Mouse (Mus musculus) brain, embryonic 14.5 days (tissue): ENCODE measurements around the gene Alx3. TPM values are rescaled to one million over a fixed set of nuclear protein-coding genes. Genes with fewer than 3 reads are reported as not detected.

ENCODE experiments used
- DNase-seq: peaks from one replicate; pipeline ENCODE4 v3.0.0-alpha.2; 2011; ENCODE audit warnings: low read depth
- CTCF ChIP-seq: fragments of 200-500 bp; IDR thresholded peaks from 2 replicates; pipeline ENCODE4 v1.5.1; 2012; ENCODE audit warnings: inconsistent platforms, mild to moderate bottlenecking, moderate library complexity, borderline replicate concordance; ENCODE audit not compliant: insufficient read depth, insufficient read length; ENCODE audit errors: extremely low read depth
- POLR2A ChIP-seq: fragments of 200-500 bp; IDR thresholded peaks from 2 replicates; pipeline ENCODE4 v1.6.1; 2012; ENCODE audit warnings: mild to moderate bottlenecking, inconsistent platforms, borderline replicate concordance; ENCODE audit not compliant: poor library complexity, insufficient read depth, insufficient read length, severe bottlenecking; ENCODE audit errors: extremely low read depth
- polyA plus RNA-seq: library from polyadenylated mRNA; depleted of rRNA; stranded (reverse); fragments of >200 nt; gene quantifications from 2 replicates; pipeline ENCODE4 v1.2.3, GENCODE M21; 2012

The Alx3 gene
- polyA plus RNA-seq, 1 experiment, result 1.2 TPM

GRCm38 (mm10) chr3:107595264-107595937, 570 bp downstream of the Alx3 start:
- TF ChIP-seq CTCF (no peak), POLR2A (no peak)
- DNase-seq, result peak; percentile 32

DNA sequence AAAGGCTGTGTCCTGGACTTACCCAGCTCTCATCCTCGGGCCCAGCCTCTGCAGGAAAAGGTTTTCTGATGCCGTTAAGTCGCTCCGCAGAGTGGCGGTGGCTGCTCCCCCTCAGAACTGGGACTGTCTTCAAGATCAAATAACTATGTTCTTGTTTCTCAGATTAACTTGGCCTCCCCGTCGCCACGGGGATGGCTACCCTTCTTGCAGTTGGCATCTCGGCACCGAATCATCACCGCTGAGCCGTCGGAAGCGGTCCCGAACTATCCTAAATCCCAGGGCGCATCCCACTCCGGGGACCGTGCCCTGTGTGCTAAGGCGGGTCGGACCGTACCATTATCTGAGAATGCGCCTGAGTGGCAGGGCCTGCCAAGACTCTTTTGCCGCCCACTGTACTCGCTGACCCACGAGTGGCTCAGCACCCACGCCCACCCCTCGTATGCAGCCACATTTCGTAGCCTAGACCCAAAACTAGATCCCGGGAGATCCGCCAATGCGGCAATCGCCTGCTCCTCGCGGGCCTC, 1.2 kb downstream of the Alx3 start:
- no peak for TF ChIP-seq POLR2A
- no peak for TF ChIP-seq CTCF
- peak; percentile 65 for DNase-seq

- peak; percentile 72 for DNase-seq
- TF ChIP-seq POLR2A (no peak), CTCF (no peak)
These were observed 1.7 kb downstream of the Alx3 start for GRCm38 (mm10) chr3:107596559-107596958.

GRCm38 (mm10) chr3:107597134-107597533, 2.3 kb downstream of the Alx3 start:
- TF ChIP-seq POLR2A (no peak), CTCF (no peak)
- DNase-seq, result peak; percentile 18

- TF ChIP-seq POLR2A, result no peak
- TF ChIP-seq CTCF, result no peak
- DNase-seq, result no peak
These were observed 3.0 kb downstream of the Alx3 start for GRCm38 (mm10) chr3:107597586-107598389.

DNA sequence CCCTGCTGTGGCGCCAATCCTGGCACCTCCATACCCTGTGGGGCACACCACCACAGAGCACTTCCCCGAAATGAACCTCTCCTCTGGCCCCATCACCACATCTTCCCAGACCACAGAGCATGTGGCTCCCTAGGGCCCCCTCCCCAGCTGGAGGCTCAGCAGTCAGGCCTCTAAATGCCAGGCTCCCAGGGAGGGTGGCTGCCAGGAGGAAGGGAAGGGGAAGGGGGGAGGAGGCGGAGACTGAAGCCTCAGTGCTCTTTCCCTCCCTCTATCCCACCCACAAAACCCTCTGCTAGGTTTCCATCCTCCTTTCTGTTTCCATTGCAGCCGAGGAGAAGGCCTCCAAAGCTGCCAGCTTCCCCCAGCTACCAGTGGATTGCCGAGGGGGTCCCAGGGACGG, 5.3 kb downstream of the Alx3 start:
- DNase-seq, result no peak
- TF ChIP-seq POLR2A, result no peak
- no peak for TF ChIP-seq CTCF

DNA sequence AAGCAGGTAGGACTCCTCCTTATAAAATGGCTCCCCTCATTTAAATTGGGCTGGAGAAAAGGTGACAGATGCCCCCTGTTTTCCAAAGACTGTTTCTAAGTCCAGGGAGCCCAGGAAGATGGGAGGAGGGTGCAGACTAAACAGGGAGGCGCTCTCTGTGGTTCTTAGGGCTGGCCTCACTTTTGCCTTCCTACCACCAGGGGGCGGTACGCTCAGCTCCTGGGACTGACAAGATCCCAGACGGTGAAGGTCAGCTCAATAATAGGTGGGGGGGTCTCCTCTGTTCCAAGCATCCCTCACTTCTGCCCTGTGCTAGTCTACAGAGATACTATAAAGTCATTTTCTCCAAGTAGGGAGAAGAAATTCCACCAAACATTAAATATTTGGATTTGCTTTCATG, 10.5 kb downstream of the Alx3 start:
- DNase-seq, result peak; percentile 67
- TF ChIP-seq POLR2A, result no peak
- peak; percentile 94 for TF ChIP-seq CTCF

DNA sequence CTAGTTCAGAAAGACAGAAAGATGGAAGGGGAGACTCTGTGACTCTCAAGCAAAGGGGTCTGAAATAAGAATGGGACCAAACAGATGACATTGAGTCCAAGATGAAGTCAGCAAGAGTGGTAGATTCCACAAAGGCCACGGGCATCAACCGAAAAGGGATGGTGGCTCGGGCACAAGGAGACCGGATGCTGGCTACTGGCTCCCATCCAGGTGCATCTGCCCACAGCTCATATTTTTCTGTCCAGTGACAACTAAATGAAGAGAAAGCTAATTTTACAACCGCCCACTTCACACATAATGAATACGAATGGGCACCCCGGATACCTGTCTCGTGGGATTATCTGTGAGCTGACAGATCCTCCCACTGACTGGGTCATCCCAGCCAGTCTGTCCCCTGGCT, 12.4 kb downstream of the Alx3 start:
- no peak for TF ChIP-seq CTCF
- TF ChIP-seq POLR2A, result no peak
- no peak for DNase-seq

DNA sequence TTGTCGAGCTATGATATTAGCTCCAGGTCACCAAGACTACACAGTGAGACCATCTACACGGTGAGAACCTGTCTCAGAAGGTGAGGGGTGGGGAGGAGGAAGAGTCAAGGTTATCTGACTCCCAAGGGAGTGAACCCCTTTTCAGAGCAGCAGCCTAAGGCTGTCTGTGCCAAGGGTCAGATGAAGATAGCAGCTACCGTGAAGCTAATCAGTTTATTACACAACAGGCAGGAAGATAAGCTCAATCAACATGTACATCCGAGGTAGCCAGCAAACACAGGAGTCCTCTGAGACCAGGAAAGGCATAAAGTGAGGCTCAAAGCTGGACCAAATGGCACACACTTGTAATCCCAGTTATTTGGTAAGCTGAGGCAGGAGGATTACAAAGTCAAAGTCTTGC, 14.0 kb downstream of the Alx3 start:
- DNase-seq, result no peak
- TF ChIP-seq CTCF (no peak), POLR2A (no peak)

DNA sequence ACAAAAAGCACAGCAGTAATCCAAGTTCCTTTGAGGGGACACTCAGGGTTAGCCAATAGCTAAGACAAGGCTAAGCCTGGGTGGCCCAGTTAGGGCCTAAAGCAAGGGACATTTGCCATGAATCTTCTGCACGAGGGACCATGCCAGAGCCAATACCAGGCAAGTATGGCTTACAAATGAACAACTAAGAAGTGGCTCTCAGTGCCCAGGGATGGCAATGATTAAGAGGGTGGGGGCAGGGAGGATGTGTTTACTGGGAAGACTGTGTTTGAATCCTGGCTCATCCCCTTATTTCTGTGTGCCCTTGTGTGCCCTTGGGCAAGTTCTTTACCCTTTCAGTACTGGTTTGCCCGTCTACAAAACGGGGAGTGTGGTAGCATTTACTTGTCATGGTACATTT, 14.5 kb downstream of the Alx3 start:
- DNase-seq, result no peak

GRCm38 (mm10) chr3:107611394-107611793, 16.6 kb downstream of the Alx3 start:
- no peak for DNase-seq
- no peak for TF ChIP-seq CTCF
- TF ChIP-seq POLR2A, result no peak

More for the DNA sequence above, 14.5 kb downstream of the Alx3 start:
- TF ChIP-seq POLR2A (no peak), CTCF (no peak)
